Comparison of ENCODE assay signal across 25 mouse cellular contexts in genomic region chr14:12437422-12437821, GRCm38 (mm10).
DNase-seq lines count a peak whose midpoint lies in the region; ATAC-seq and TF ChIP-seq lines count a peak whose summit lies in the region.
"Had no signal": no experiment of that assay in that cellular context is flagged by ENCODE, and none has a peak within 500 bp of the region (broad histone marks: within the 10 kb centered on the region; RNA-seq: fewer than 3 reads in every experiment).

No protein-coding gene starts in this region.

- ATAC-seq in forebrain, embryonic 15.5 days (replicated peaks): 0 out of 2 replicates have a peak, but pooled peaks have one; percentile 8
- ATAC-seq in forebrain, embryonic 12.5 days (ENCODE audit: low FRiP score): no peak
- no peak for ATAC-seq in activated CD4-positive, CD25-positive, alpha-beta regulatory T cell, adult 4 months
- ATAC-seq: CD4-positive, CD25-positive, alpha-beta regulatory T cell, adult 4 months; hindbrain, embryonic 16.5 days; intestine, embryonic 15.5 days; liver, postnatal 0 days had no signal

- peak in 1 of 2 experiments; percentile 18 for DNase-seq in left cerebral cortex, adult 2 months (ENCODE audit: extremely low spot score in 1 of 2, low spot score in 2 of 2)
- no peak for DNase-seq in left cerebral cortex, postnatal 4 days
- DNase-seq in right cerebral cortex, postnatal 10 days (ENCODE audit: low spot score in 2 of 2): peak; percentile 39 to 62
- DNase-seq in right cerebral cortex, postnatal 36 days (ENCODE audit: low spot score in 2 of 2): no peak
- DNase-seq: adrenal gland, postnatal 36 days; cerebellum, adult 11-12 months; cerebellum, postnatal 10 days; gastrocnemius, postnatal 14 days; heart, adult 11 months; kidney, adult 9 months; kidney, postnatal 14 days; liver, postnatal 0 days; thymus, postnatal 14 days had no signal

- H3K4me1 ChIP-seq in forebrain, embryonic 15.5 days: no peaks in the 10 kb centered on the region
- peaks cover 7% of the 10 kb centered on the region; the same call in 1 of the 2 replicates for H3K4me1 ChIP-seq in forebrain, embryonic 12.5 days
- H3K4me1 ChIP-seq: hindbrain, embryonic 10.5 days; neural tube, embryonic 15.5 days had no signal

- intact Hi-C loops in left cerebral cortex, adult 2 months (cut with DNase I): no loop called here
- intact Hi-C loops in left cerebral cortex, postnatal 4 days (cut with DNase I): no loop called here

- no peak overlapping the region for H3K4me3 ChIP-seq in forebrain, embryonic 15.5 days
- H3K4me3 ChIP-seq in forebrain, embryonic 12.5 days (replicated peaks): no peak overlapping the region
- no peak overlapping the region for H3K4me3 ChIP-seq in left cerebral cortex, adult 2 months
- H3K4me3 ChIP-seq: hindbrain, embryonic 10.5 days; intestine, embryonic 15.5 days; limb, embryonic 12.5 days; neural tube, embryonic 15.5 days had no signal

- H3K27ac ChIP-seq in forebrain, embryonic 15.5 days (replicated peaks): peak overlapping the region; percentile 66
- no peak overlapping the region for H3K27ac ChIP-seq in forebrain, embryonic 12.5 days
- peak overlapping the region; percentile 47 for H3K27ac ChIP-seq in left cerebral cortex, adult 2 months
- H3K27ac ChIP-seq: hindbrain, embryonic 10.5 days; intestine, embryonic 15.5 days; limb, embryonic 12.5 days; macrophage; neural tube, embryonic 15.5 days had no signal

- WGBS in forebrain, embryonic 15.5 days: 86% methylated on average over 7 of the region's 7 CpGs
- 86% methylated on average over 7 of the region's 7 CpGs for WGBS in forebrain, embryonic 12.5 days

- no peaks in the 10 kb centered on the region for H3K9me3 ChIP-seq in forebrain, embryonic 15.5 days
- H3K9me3 ChIP-seq in forebrain, embryonic 12.5 days: no peaks in the 10 kb centered on the region
- H3K9me3 ChIP-seq: hindbrain, embryonic 10.5 days; intestine, embryonic 15.5 days; limb, embryonic 12.5 days; neural tube, embryonic 15.5 days had no signal

- H3K27me3 ChIP-seq in forebrain, embryonic 15.5 days: no peaks in the 10 kb centered on the region
- peaks cover 9% of the 10 kb centered on the region for H3K27me3 ChIP-seq in forebrain, embryonic 12.5 days
- H3K27me3 ChIP-seq: intestine, embryonic 15.5 days; limb, embryonic 12.5 days; neural tube, embryonic 15.5 days had no signal

- H3K36me3 ChIP-seq in forebrain, embryonic 15.5 days: no peaks in the 10 kb centered on the region
- no peaks in the 10 kb centered on the region; the same call in 1 of the 2 replicates for H3K36me3 ChIP-seq in forebrain, embryonic 12.5 days (replicated peaks)
- H3K36me3 ChIP-seq: hindbrain, embryonic 10.5 days; intestine, embryonic 15.5 days; limb, embryonic 12.5 days had no signal

- H3K9ac ChIP-seq in forebrain, embryonic 15.5 days (replicated peaks): no peak overlapping the region
- no peak overlapping the region for H3K9ac ChIP-seq in forebrain, embryonic 12.5 days
- H3K9ac ChIP-seq: intestine, embryonic 15.5 days; limb, embryonic 12.5 days; liver, postnatal 0 days; neural tube, embryonic 15.5 days had no signal

- no peak for TF ChIP-seq CTCF in left cerebral cortex, adult 2 months (IDR thresholded peaks at IDR 0.05)

- no peak overlapping the region for H3K4me2 ChIP-seq in forebrain, embryonic 15.5 days (replicated peaks)
- H3K4me2 ChIP-seq in forebrain, embryonic 12.5 days: no peak overlapping the region
- H3K4me2 ChIP-seq: heart, embryonic 11.5 days; intestine, embryonic 15.5 days; limb, embryonic 12.5 days; liver, embryonic 11.5 days; neural tube, embryonic 15.5 days had no signal

Comparison
In these comparisons a context has a peak if more than half of its experiments do, and no peak if none do; other contexts are left out.
1. DNase-seq: peak in right cerebral cortex, postnatal 10 days (2 of 2); none in left cerebral cortex, postnatal 4 days (single experiment) and right cerebral cortex, postnatal 36 days (0 of 2).